ENCODE assay signal across 8 mouse cellular contexts in the genomic region with DNA sequence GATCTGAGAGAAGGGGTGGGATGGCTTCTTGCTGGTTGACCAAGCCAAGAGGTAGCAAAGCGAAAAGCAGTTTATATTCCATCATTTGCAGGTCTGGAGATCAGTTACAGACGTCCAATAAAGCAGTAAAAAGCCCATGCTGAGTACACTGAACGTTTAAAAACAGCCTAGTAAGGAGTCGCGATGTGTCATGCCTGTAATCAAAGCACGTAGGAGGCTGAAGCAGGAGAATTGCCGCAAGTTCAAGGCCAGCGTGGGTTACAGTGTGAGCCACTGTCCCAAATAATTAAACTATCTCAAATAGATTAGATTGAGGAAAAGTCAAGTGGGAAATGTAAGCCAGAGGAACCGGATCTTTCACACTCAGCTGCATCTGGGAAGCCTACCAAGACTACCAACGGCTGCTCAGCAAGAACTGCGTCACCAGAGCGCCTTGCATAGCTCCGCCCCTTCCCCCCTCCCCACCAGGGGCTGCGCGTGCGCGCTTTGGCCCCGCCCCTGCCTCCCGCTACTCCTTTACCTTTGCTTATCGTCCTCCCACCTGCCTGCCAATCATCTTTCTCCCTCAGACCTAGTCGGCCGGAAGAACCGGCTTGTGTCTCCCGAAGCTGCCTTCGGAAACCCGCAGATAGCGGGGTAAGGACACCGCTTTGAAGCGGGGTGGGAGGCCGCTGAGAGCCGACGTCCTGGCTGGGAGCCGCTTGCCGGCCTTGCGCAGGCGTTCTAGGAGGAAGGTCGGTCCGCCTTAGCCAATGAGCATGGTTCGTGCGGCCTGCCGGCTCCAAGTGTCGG. TPM values are rescaled to one million over a fixed set of nuclear protein-coding genes. Genes with fewer than 3 reads are reported as not detected.
A peak's percentile ranks its signal among the peaks of the same experiment; 100 is the strongest.
DNase-seq lines count a peak whose midpoint lies in the region; ATAC-seq and TF ChIP-seq lines count a peak whose summit lies in the region.

TSS of gene Tcaim (plus strand) at position 487 of the 792 bp plus-strand sequence.

- peak within 1 kb of the TSS; percentile 83 for H3K4me3 ChIP-seq in G1E (ENCODE audit: low read depth, low read length)
- peak within 1 kb of the TSS; percentile 82 for H3K4me3 ChIP-seq in forebrain, embryonic 16.5 days (replicated peaks; ENCODE audit: low read length)
- peak within 1 kb of the TSS; percentile 83 for H3K4me3 ChIP-seq in layer of hippocampus, adult 2 months
- peak within 1 kb of the TSS; percentile 61 for H3K4me3 ChIP-seq in lung, embryonic 14.5 days (ENCODE audit: low read depth, low read length)
- H3K4me3 ChIP-seq in olfactory bulb, adult 2 months (ENCODE audit: insufficient read depth, low read depth, low read length), result peak within 1 kb of the TSS; percentile 87
- peak within 1 kb of the TSS; percentile 70 for H3K4me3 ChIP-seq in thymus, adult 2 months (ENCODE audit: control insufficient read depth, insufficient read depth, low read length)

- peaks cover 3% of the 10 kb centered on the region; the same call in 1 of the 2 replicates for H3K27me3 ChIP-seq in G1E (ENCODE audit: insufficient read depth, low read length)
- H3K27me3 ChIP-seq in forebrain, embryonic 16.5 days (replicated peaks; ENCODE audit: control insufficient read depth, insufficient read depth, low read length), result 0 out of 2 replicates have a peak, but pooled peaks cover under 1% of the 10 kb centered on the region
- H3K27me3 ChIP-seq in lung, embryonic 14.5 days (ENCODE audit: insufficient read depth, low read length), result no peaks in the 10 kb centered on the region
- no peaks in the 10 kb centered on the region for H3K27me3 ChIP-seq in thymus, adult 2 months (ENCODE audit: control insufficient read depth, insufficient read depth, low read length)

- peak; percentile 85 for ATAC-seq in G1E (ENCODE audit: extremely low read depth, insufficient number of reproducible peaks, low FRiP score, poor library complexity, severe bottlenecking)
- ATAC-seq in forebrain, embryonic 16.5 days, result peak; percentile 99
- peak; percentile 98 for ATAC-seq in lung, embryonic 14.5 days (ENCODE audit: insufficient read depth)

- peak within 1 kb of the TSS; percentile 82 for H3K9ac ChIP-seq in forebrain, embryonic 16.5 days (replicated peaks; ENCODE audit: low read depth, low read length)
- H3K9ac ChIP-seq in lung, embryonic 14.5 days, result peak within 1 kb of the TSS; percentile 71

- H3K27ac ChIP-seq in forebrain, embryonic 16.5 days (ENCODE audit: low read length), result peak within 1 kb of the TSS; percentile 96
- H3K27ac ChIP-seq in layer of hippocampus, adult 2 months, result peak within 1 kb of the TSS; percentile 98
- peak within 1 kb of the TSS; percentile 94 for H3K27ac ChIP-seq in lung, embryonic 14.5 days (ENCODE audit: low read depth)
- H3K27ac ChIP-seq in olfactory bulb, adult 2 months (ENCODE audit: insufficient read depth, low read depth, low read length), result peak within 1 kb of the TSS; percentile 96
- H3K27ac ChIP-seq in thymus, adult 2 months (ENCODE audit: control insufficient read depth, insufficient read depth, low read length), result peak within 1 kb of the TSS; percentile 50

- H3K36me3 ChIP-seq in G1E (replicated peaks), result peaks cover 14% of the 10 kb centered on the region
- no peaks in the 10 kb centered on the region for H3K36me3 ChIP-seq in forebrain, embryonic 16.5 days (ENCODE audit: control insufficient read depth, insufficient read depth)
- no peaks in the 10 kb centered on the region for H3K36me3 ChIP-seq in lung, embryonic 14.5 days (ENCODE audit: insufficient read depth)
- no peaks in the 10 kb centered on the region for H3K36me3 ChIP-seq in thymus, adult 2 months (ENCODE audit: control insufficient read depth, insufficient read depth, low read length)

- TF ChIP-seq POLR2A in olfactory bulb, adult 2 months (IDR thresholded peaks at IDR 0.05; ENCODE audit: insufficient read depth, low read depth, low read length), result peak; percentile 81
- peak; percentile 86 for TF ChIP-seq POLR2A in thymus, adult 2 months (IDR thresholded peaks at IDR 0.05; ENCODE audit: control insufficient read depth, extremely low read depth, insufficient read depth, low read length, poor library complexity)

- DNase-seq in G1E (ENCODE audit: low spot score), result peak; percentile 85
- peak; percentile 93 to 95 for DNase-seq in cerebellum, adult 18-20 months
- peak; percentile 88 to 95 for DNase-seq in heart, postnatal 36 days
- peak; percentile 90 to 91 for DNase-seq in layer of hippocampus, adult 2 months (ENCODE audit: low spot score in 2 of 2)
- DNase-seq in lung, embryonic 14.5 days, result peak; percentile 93
- DNase-seq in thymus, adult 2 months, result peak; percentile 92

- H3K9me3 ChIP-seq in G1E (replicated peaks), result no peaks in the 10 kb centered on the region
- no peaks in the 10 kb centered on the region for H3K9me3 ChIP-seq in forebrain, embryonic 16.5 days (ENCODE audit: control insufficient read depth, low read length)
- H3K9me3 ChIP-seq in lung, embryonic 14.5 days (ENCODE audit: low read depth, low read length), result no peaks in the 10 kb centered on the region

- 7% methylated on average over 41 of the region's 42 CpGs for WGBS in forebrain, embryonic 16.5 days
- 7% methylated on average over 42 of the region's 42 CpGs for WGBS in lung, embryonic 14.5 days
- WGBS in olfactory bulb, adult 2 months, result 5% methylated on average over 42 of the region's 42 CpGs
- WGBS in thymus, adult 2 months, result 9% methylated on average over 41 of the region's 42 CpGs

- H3K4me1 ChIP-seq in G1E (ENCODE audit: insufficient read depth, low read depth, low read length), result peaks cover 22% of the 10 kb centered on the region
- H3K4me1 ChIP-seq in forebrain, embryonic 16.5 days (replicated peaks; ENCODE audit: control insufficient read depth, insufficient read depth, low read length), result peaks cover 8% of the 10 kb centered on the region
- peaks cover 8% of the 10 kb centered on the region; the same call in 1 of the 2 replicates for H3K4me1 ChIP-seq in lung, embryonic 14.5 days (ENCODE audit: insufficient read depth)
- H3K4me1 ChIP-seq in olfactory bulb, adult 2 months (ENCODE audit: control insufficient read depth, insufficient read depth, low read length), result 0 out of 2 replicates have a peak, but pooled peaks cover 4% of the 10 kb centered on the region
- peaks cover 8% of the 10 kb centered on the region; the same call in 1 of the 2 replicates for H3K4me1 ChIP-seq in thymus, adult 2 months (replicated peaks; ENCODE audit: control insufficient read depth, insufficient read depth, low read length)

- TF ChIP-seq CTCF in G1E (IDR thresholded peaks at IDR 0.05; ENCODE audit: low read depth, low read length), result no peak
- TF ChIP-seq CTCF in layer of hippocampus, adult 2 months (conservative IDR thresholded peaks at IDR 0.05), result no peak
- no peak; the same call in 1 of the 2 replicates for TF ChIP-seq CTCF in lung, embryonic 14.5 days (IDR thresholded peaks at IDR 0.05; ENCODE audit: low read depth)
- TF ChIP-seq CTCF in olfactory bulb, adult 2 months (IDR thresholded peaks at IDR 0.05; ENCODE audit: insufficient read depth, low read depth, low read length), result no peak
- no peak; the same call in 1 of the 2 replicates for TF ChIP-seq CTCF in thymus, adult 2 months (IDR thresholded peaks at IDR 0.05; ENCODE audit: borderline replicate concordance, control insufficient read depth, extremely low read depth, insufficient read depth, low read length, poor library complexity)

- peak within 1 kb of the TSS; percentile 79 for H3K4me2 ChIP-seq in forebrain, embryonic 16.5 days (ENCODE audit: low read length)
- H3K4me2 ChIP-seq in lung, embryonic 14.5 days, result peak within 1 kb of the TSS; percentile 88

- intact Hi-C loops in heart, postnatal 36 days (cut with DNase I), result loop anchor here (2.0 to 10.0 kb wide), 3 partner anchors 57 to 950 kb away; partner anchors contain the start of genes 1110059G10Rik, Higd1a and Kif15

RNA-seq across cellular contexts. Expression of gene Tcaim, which starts in this region (rescaled TPM):
- 7.1 and 11.4 TPM in 2 replicates for total RNA-seq in G1E (2014; fragmentation: Nextera tagmentation)
- 4.8 and 7.2 TPM in 2 replicates for total RNA-seq in G1E (2017)
- polyA plus RNA-seq in G1E (2012), result 0.53 and 0.95 TPM in 2 replicates
- 7.8 and 9.3 TPM in 2 replicates for polyA plus RNA-seq in forebrain, embryonic 16.5 days (2015; fragmentation: Nextera tagmentation; extraction: Ambion mirVana)
- 10 to 100 TPM; 50.0 to 58.1 TPM for total RNA-seq in heart, postnatal 36 days (2021)
- 10 to 100 TPM; 20.5 to 22.1 TPM for total RNA-seq in layer of hippocampus, adult 2 months (2021)
- 5.7 and 6.6 TPM in 2 replicates for polyA plus RNA-seq in lung, embryonic 14.5 days (2014; fragmentation: Nextera tagmentation; extraction: Ambion mirVana)
- not detected in 2 replicates for polyA plus RNA-seq in olfactory bulb, adult 2 months (2012; ENCODE audit: insufficient read depth, insufficient read length, low replicate concordance, missing spikeins)
- 3.6 and 4.5 TPM in 2 replicates for polyA plus RNA-seq in thymus, adult 2 months (2012; rRNA removed)

Comparison
In these comparisons a context has a peak if more than half of its experiments do, and no peak if none do; other contexts are left out.
1. Peak in every context shown above with its lines: DNase-seq, ATAC-seq, H3K4me3 ChIP-seq and H3K27ac ChIP-seq.